Mouse (Mus musculus): ENCODE measurements around the gene Idh3g. TPM values are rescaled to one million over a fixed set of nuclear protein-coding genes. Genes with fewer than 3 reads are reported as not detected.
A peak's percentile ranks its signal among the peaks of the same experiment; 100 is the strongest.

The Idh3g gene
- polyA plus RNA-seq, 1 experiment: 111 TPM

DNA sequence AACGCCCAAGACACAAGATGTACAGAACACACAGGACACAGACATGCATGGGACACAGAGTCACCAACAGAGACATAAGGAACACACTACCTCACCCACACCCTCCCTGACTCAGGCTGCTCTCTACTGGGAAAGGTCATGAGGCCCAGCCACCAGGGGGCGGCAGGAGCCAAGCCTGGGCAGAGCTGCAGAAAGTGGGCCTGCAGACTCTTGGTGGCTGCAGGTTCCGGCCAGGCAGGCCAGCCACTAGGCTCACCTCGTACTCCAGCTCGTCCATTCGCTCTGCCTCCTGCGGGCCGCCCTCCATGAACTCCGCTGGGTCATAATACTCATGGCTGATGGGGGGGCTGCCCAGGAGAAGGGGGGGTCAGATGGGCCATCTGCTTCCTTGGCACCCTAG is 11.8 kb upstream of the Idh3g start:
- H3K4me1 ChIP-seq (ENCODE audit: control insufficient read depth, insufficient read depth, low read length): no peaks in the 10 kb centered on the region
- no peak overlapping the region for H3K27ac ChIP-seq (ENCODE audit: control insufficient read depth, insufficient read depth, low read depth, low read length, poor library complexity)
- 22% methylated on average over 9 of the region's 9 CpGs for WGBS

DNA sequence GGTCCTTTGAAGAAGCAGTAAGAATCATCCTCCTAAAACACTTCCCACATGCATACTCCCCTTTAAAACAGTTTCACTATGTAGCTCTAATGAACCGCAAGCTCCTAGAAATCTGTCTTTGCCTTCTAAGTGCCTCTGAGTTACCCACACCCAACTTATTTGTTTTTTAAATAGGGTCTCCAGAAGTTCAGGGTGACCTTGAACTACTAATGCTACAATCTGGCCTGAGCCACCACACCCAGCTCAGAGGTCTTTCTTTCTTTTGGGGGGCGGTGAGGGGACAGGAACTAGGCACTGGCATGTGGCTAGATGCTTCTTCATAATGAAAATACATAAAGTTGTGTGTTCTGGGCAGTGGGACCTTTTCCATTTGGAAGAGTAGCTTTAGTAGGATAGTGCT is 10.8 kb upstream of the Idh3g start:
- H3K4me3 ChIP-seq (replicated peaks; ENCODE audit: control insufficient read depth, low read depth, low read length): no peak overlapping the region
- TF ChIP-seq CTCF (IDR thresholded peaks at IDR 0.05; ENCODE audit: control insufficient read depth, insufficient read depth, low read length): no peak
- TF ChIP-seq POLR2A (IDR thresholded peaks at IDR 0.05; ENCODE audit: borderline replicate concordance, control insufficient read depth, low read depth, low read length): no peak
- no peak overlapping the region for H3K27ac ChIP-seq (ENCODE audit: control insufficient read depth, insufficient read depth, low read depth, low read length, poor library complexity)
- 89% methylated on average over 2 of the region's 2 CpGs for WGBS
- H3K4me1 ChIP-seq (ENCODE audit: control insufficient read depth, insufficient read depth, low read length): no peaks in the 10 kb centered on the region

More for the DNA sequence above, 11.8 kb upstream of the Idh3g start:
- TF ChIP-seq POLR2A (IDR thresholded peaks at IDR 0.05; ENCODE audit: borderline replicate concordance, control insufficient read depth, low read depth, low read length) (no peak), CTCF (IDR thresholded peaks at IDR 0.05; ENCODE audit: control insufficient read depth, insufficient read depth, low read length) (peak; percentile 85)
- H3K4me3 ChIP-seq (replicated peaks; ENCODE audit: control insufficient read depth, low read depth, low read length): no peak overlapping the region

DNA sequence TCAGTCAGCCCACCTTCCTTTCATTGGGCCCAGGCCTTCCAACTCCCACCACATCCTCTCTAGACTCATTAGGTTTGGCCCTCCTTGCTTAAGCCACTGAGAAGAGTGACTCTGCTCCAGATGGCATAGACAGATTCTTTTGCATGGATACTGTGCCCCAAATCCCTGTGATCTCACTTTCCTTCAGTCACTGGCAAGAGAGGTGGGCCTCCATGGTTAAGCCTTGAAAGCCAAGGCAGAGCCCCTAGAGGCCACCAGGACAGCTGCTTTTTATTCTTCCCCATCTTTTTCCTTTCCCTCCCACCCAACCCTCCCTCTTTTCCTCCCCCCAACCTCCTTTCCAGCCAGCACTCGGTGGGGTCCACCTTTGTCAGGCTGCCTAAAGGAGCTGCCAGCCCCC is 6.8 kb upstream of the Idh3g start:
- TF ChIP-seq POLR2A (IDR thresholded peaks at IDR 0.05; ENCODE audit: borderline replicate concordance, control insufficient read depth, low read depth, low read length): no peak
- TF ChIP-seq CTCF (IDR thresholded peaks at IDR 0.05; ENCODE audit: control insufficient read depth, insufficient read depth, low read length): no peak
- H3K4me3 ChIP-seq (replicated peaks; ENCODE audit: control insufficient read depth, low read depth, low read length): no peak overlapping the region
- H3K27ac ChIP-seq (ENCODE audit: control insufficient read depth, insufficient read depth, low read depth, low read length, poor library complexity): no peak overlapping the region
- WGBS: 15% methylated on average over 1 of the region's 1 CpGs
- no peaks in the 10 kb centered on the region for H3K4me1 ChIP-seq (ENCODE audit: control insufficient read depth, insufficient read depth, low read length)

DNA sequence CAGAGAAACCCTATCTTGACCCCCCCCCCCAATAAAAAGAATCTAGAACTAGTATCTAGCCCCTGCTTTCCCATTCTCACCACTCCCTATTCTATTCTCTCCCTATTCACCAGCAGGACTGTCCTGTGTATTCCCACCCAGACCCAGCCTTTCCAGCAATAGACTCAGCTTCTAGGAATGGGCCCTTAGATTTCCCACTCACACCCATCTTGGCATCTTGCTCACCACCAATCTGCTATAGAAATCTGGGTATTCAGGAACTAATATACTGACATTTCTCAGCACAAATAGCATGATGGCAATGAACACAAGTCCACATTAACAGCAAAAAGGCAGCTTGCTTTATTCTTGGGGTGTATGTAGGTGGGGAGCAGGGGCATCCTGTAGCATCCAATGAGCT is 6.3 kb upstream of the Idh3g start:
- Histone ChIP-seq H3K4me1 (ENCODE audit: control insufficient read depth, insufficient read depth, low read length) (no peaks in the 10 kb centered on the region), H3K4me3 (replicated peaks; ENCODE audit: control insufficient read depth, low read depth, low read length) (no peak overlapping the region)

DNA sequence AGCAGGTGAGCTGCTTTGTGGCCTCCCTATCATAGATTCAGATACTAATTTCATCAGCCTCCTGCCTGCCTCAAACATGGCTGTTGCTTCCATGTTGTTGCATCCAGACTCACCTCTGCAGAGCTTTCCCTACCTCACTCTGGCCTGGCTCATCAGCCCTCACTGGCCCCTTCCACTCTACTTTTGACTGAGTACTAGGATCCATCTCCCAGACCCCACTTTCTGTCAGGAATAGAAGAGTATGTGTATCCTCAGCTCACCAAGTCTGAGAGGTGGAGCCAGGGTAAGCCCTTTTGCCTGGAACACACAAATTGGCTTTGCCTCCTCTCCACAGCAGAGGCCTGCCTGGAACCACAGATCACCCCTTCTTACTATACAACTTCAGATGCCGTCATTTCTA is 1.8 kb upstream of the Idh3g start:
- H3K4me1 ChIP-seq (ENCODE audit: control insufficient read depth, insufficient read depth, low read length): no peaks in the 10 kb centered on the region
- H3K4me3 ChIP-seq (replicated peaks; ENCODE audit: control insufficient read depth, low read depth, low read length): no peak overlapping the region
- H3K27ac ChIP-seq (ENCODE audit: control insufficient read depth, insufficient read depth, low read depth, low read length, poor library complexity): no peak overlapping the region
- no peak for TF ChIP-seq POLR2A (IDR thresholded peaks at IDR 0.05; ENCODE audit: borderline replicate concordance, control insufficient read depth, low read depth, low read length)
- TF ChIP-seq CTCF (IDR thresholded peaks at IDR 0.05; ENCODE audit: control insufficient read depth, insufficient read depth, low read length): no peak
- 72% methylated on average over 1 of the region's 1 CpGs for WGBS

More for the DNA sequence above, 6.3 kb upstream of the Idh3g start:
- no peak for TF ChIP-seq CTCF (IDR thresholded peaks at IDR 0.05; ENCODE audit: control insufficient read depth, insufficient read depth, low read length)
- TF ChIP-seq POLR2A (IDR thresholded peaks at IDR 0.05; ENCODE audit: borderline replicate concordance, control insufficient read depth, low read depth, low read length): no peak
- no peak overlapping the region for H3K27ac ChIP-seq (ENCODE audit: control insufficient read depth, insufficient read depth, low read depth, low read length, poor library complexity)

DNA sequence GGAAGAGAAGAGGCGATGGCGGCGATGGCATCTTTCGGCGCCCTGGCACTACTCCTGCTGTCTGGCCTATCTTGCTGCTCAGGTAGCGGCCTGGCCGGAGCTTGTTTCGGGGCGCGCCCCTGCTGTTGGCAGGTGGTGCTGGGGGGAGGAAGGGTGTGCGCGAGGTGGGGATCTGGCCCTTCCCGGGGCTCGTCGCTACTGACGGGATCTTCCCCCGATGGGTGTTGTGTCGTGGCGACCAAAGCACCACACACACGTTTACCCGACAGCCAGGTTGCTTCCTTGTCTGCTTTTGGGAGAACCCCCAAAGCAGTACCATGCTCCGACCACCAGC is 495 bp upstream of the Idh3g start:
- 14% methylated on average over 18 of the region's 22 CpGs for WGBS
- Histone ChIP-seq H3K4me1 (ENCODE audit: control insufficient read depth, insufficient read depth, low read length) (no peaks in the 10 kb centered on the region; the same call in 1 of the 2 replicates), H3K27ac (ENCODE audit: control insufficient read depth, insufficient read depth, low read depth, low read length, poor library complexity) (peak overlapping the region; percentile 92), H3K4me3 (replicated peaks; ENCODE audit: control insufficient read depth, low read depth, low read length) (peak overlapping the region; percentile 87)
- TF ChIP-seq POLR2A (IDR thresholded peaks at IDR 0.05; ENCODE audit: borderline replicate concordance, control insufficient read depth, low read depth, low read length) (no peak), CTCF (IDR thresholded peaks at IDR 0.05; ENCODE audit: control insufficient read depth, insufficient read depth, low read length) (no peak)

DNA sequence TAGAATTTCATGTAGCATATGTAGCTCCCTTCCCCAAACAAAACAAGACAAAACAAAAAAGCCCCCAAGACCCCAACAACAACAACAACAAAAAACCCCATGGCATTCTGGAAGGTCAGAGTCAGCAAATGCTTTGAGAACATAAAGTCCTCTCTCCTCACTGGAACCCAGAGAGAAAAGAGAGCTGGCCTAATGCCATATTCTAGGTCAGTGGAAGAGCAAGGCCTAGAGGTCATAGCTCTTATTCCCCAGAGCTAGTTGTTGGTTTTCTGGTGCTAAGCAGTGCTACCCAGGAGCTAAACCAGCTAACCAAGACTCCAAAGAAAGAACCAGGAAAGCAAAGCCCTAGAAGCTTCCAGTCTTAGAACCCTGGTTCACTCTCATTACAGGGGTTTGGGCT is 1.0 kb downstream of the Idh3g start:
- H3K27ac ChIP-seq (ENCODE audit: control insufficient read depth, insufficient read depth, low read depth, low read length, poor library complexity): no peak overlapping the region; the same call in 1 of the 2 replicates
- H3K4me1 ChIP-seq (ENCODE audit: control insufficient read depth, insufficient read depth, low read length): no peaks in the 10 kb centered on the region; the same call in 1 of the 2 replicates
- H3K4me3 ChIP-seq (replicated peaks; ENCODE audit: control insufficient read depth, low read depth, low read length): peak overlapping the region; percentile 87
- TF ChIP-seq POLR2A (IDR thresholded peaks at IDR 0.05; ENCODE audit: borderline replicate concordance, control insufficient read depth, low read depth, low read length) (no peak), CTCF (IDR thresholded peaks at IDR 0.05; ENCODE audit: control insufficient read depth, insufficient read depth, low read length) (no peak)

DNA sequence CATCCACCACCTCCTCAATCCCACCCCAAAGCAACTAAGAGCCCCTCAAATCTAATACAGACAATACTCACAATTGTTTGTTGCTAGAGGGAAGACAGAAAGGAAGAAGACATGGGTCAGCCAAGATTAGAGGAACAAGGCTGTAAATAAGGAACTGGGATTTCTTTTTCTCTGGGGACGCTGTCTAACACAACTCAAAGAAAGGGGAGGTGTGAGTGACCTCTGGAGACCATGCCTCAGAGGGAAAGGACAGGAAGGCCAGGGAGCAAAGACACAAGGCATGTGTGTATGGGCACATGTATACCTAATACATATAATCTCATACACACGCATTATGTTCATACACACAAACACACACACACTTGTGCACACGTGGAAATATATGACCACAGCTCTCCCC is 4.5 kb downstream of the Idh3g start:
- Histone ChIP-seq H3K4me1 (ENCODE audit: control insufficient read depth, insufficient read depth, low read length) (no peaks in the 10 kb centered on the region; the same call in 1 of the 2 replicates), H3K4me3 (replicated peaks; ENCODE audit: control insufficient read depth, low read depth, low read length) (no peak overlapping the region), H3K27ac (ENCODE audit: control insufficient read depth, insufficient read depth, low read depth, low read length, poor library complexity) (0 out of 2 replicates have a peak overlapping the region, but pooled peaks have one; percentile 29)
- 78% methylated on average over 3 of the region's 3 CpGs for WGBS
- TF ChIP-seq CTCF (IDR thresholded peaks at IDR 0.05; ENCODE audit: control insufficient read depth, insufficient read depth, low read length) (no peak), POLR2A (IDR thresholded peaks at IDR 0.05; ENCODE audit: borderline replicate concordance, control insufficient read depth, low read depth, low read length) (no peak)

DNA sequence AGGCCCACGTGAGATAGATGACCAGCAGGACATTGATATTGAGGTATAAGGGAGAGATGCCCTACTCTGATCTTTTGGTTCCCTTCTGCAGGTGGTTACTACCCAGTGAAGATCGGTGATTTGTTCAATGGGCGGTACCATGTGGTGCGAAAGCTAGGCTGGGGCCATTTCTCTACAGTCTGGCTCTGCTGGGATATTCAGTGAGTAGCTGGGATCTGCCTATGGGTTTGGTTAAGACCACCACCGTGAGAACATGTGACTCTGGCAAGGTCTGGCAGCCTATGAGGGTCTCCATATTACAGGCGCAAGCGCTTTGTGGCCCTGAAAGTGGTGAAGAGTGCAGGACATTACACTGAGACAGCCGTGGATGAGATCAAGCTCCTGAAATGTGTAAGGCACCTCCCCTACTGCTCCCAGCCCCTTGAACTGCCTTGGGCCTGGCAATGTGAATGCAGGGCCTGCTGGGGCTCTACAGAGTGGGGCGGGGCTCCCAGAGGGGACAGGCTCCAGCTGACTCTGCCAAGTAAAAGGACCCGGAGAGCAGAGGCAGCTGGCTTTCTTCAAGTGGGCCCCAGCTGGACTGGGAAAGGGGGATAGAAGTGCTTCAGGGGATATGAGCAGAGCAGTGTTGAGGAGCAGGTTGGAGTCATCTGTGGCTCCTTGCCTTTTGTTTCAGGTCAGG is 11.8 kb downstream of the Idh3g start:
- TF ChIP-seq POLR2A (IDR thresholded peaks at IDR 0.05; ENCODE audit: borderline replicate concordance, control insufficient read depth, low read depth, low read length): no peak
- no peak for TF ChIP-seq CTCF (IDR thresholded peaks at IDR 0.05; ENCODE audit: control insufficient read depth, insufficient read depth, low read length)
- Histone ChIP-seq H3K4me3 (replicated peaks; ENCODE audit: control insufficient read depth, low read depth, low read length) (peak overlapping the region; percentile 52), H3K27ac (ENCODE audit: control insufficient read depth, insufficient read depth, low read depth, low read length, poor library complexity) (peak overlapping the region; percentile 71), H3K4me1 (ENCODE audit: control insufficient read depth, insufficient read depth, low read length) (no peaks in the 10 kb centered on the region; the same call in 1 of the 2 replicates)
- 73% methylated on average over 10 of the region's 10 CpGs for WGBS

Data from bone marrow, adult 2 months (tissue).